Mouse (Mus musculus) layer of hippocampus, adult 2 months (tissue): ENCODE measurements around the gene Crebl2. TPM values are rescaled to one million over a fixed set of nuclear protein-coding genes. Genes with fewer than 3 reads are reported as not detected.

Experiments used
- DNase-seq, 2 experiments: peaks; one replicate each; pipeline ENCODE4 v3.0.0; 2022; ENCODE audit warnings: low spot score in 2 of 2
- H3K27ac ChIP-seq: fragments of 200-600 bp; 2 replicates; pipeline ENCODE4 v1.8.1; 2022
- H3K4me3 ChIP-seq: fragments of 200-600 bp; 2 replicates; pipeline ENCODE4 v1.8.1; 2022; ENCODE audit warnings: mild to moderate bottlenecking
- CTCF ChIP-seq: fragments of 200-600 bp; conservative IDR thresholded peaks from 2 replicates; pipeline ENCODE4 v1.8.1; 2022; ENCODE audit warnings: antibody characterized with exemption, mild to moderate bottlenecking, moderate library complexity
- total RNA-seq, 2 experiments: library from RNA; stranded (reverse); gene quantifications; 2 replicates each; pipeline ENCODE4 v1.2.3; 2021

The Crebl2 gene
- total RNA-seq, 2 experiments from 2014 or later, result 39.6 to 40.9 TPM

- peak overlapping the region; percentile 96 for H3K27ac ChIP-seq
- H3K4me3 ChIP-seq, result peak overlapping the region; percentile 79
- TF ChIP-seq CTCF, result no peak
- DNase-seq, result peak; percentile 50 to 78
These were observed 58.6 kb downstream of the Crebl2 start for GRCm38 (mm10) chr6:134888563-134889017.

GRCm38 (mm10) chr6:134889763-134890162 is 59.8 kb downstream of the Crebl2 start:
- Histone ChIP-seq H3K27ac (peak overlapping the region; percentile 96; the same call in 1 of the 2 replicates), H3K4me3 (no peak overlapping the region)
- TF ChIP-seq CTCF, result no peak
- DNase-seq, result no peak

GRCm38 (mm10) chr6:134890436-134890835 is 60.5 kb downstream of the Crebl2 start:
- Histone ChIP-seq H3K4me3 (no peak overlapping the region), H3K27ac (no peak overlapping the region)
- TF ChIP-seq CTCF, result no peak
- DNase-seq, result no peak

- TF ChIP-seq CTCF, result no peak
- Histone ChIP-seq H3K4me3 (peak overlapping the region; percentile 85), H3K27ac (peak overlapping the region; percentile 100; the same call in 1 of the 2 replicates)
- no peak for DNase-seq
These were observed 66.8 kb downstream of the Crebl2 start for GRCm38 (mm10) chr6:134896570-134897436.

- peak; percentile 93 to 98 for DNase-seq
- H3K27ac ChIP-seq, result peak overlapping the region; percentile 100
- H3K4me3 ChIP-seq, result peak overlapping the region; percentile 85
- no peak for TF ChIP-seq CTCF
These were observed 67.6 kb downstream of the Crebl2 start for GRCm38 (mm10) chr6:134897443-134898094.

- TF ChIP-seq CTCF, result peak; percentile 32
- peak; percentile 86 for DNase-seq
- H3K4me3 ChIP-seq, result peak within 1 kb of the TSS; percentile 85
- peak within 1 kb of the TSS; percentile 100 for H3K27ac ChIP-seq
These were observed 68.4 kb downstream of the Crebl2 start, which contains the start of gene Gpr19 for GRCm38 (mm10) chr6:134898095-134898965. Gene Gpr19, minus strand, starts transcription at chr6:134898578.

- no peak for DNase-seq
- no peak for TF ChIP-seq CTCF
- Histone ChIP-seq H3K4me3 (no peak overlapping the region), H3K27ac (no peak overlapping the region)
These were observed 73.4 kb downstream of the Crebl2 start for GRCm38 (mm10) chr6:134903368-134903767.

- no peak for TF ChIP-seq CTCF
- Histone ChIP-seq H3K4me3 (no peak overlapping the region), H3K27ac (no peak overlapping the region)
- no peak for DNase-seq
These were observed 74.2 kb downstream of the Crebl2 start for GRCm38 (mm10) chr6:134903891-134904884.

- no peak for TF ChIP-seq CTCF
- H3K4me3 ChIP-seq, result no peak overlapping the region
- DNase-seq, result no peak
- no peak overlapping the region for H3K27ac ChIP-seq
These were observed 75.9 kb downstream of the Crebl2 start for GRCm38 (mm10) chr6:134905811-134906210.

Other genes starting within 250 kb of the Crebl2 start
- gene Mansc1, start 197.7 kb upstream of the Crebl2 start, total RNA-seq, result 1 to 10 TPM; 9.1 TPM
- 10 to 100 TPM; 36.3 to 40.7 TPM for gene Borcs5, start 190.6 kb upstream of the Crebl2 start, total RNA-seq
- 1 to 10 TPM; 8.6 to 8.9 TPM for gene Dusp16, start 37.5 kb upstream of the Crebl2 start, total RNA-seq
- gene Gpr19, start 68.4 kb downstream of the Crebl2 start, total RNA-seq, result 10 to 100 TPM; 22.0 to 27.4 TPM
- gene Cdkn1b, start 90.2 kb downstream of the Crebl2 start, total RNA-seq, result 10 to 100 TPM; 47.2 to 48.0 TPM
- 1 to 10 TPM; 1.9 to 2.5 TPM for gene Apold1, start 151.6 kb downstream of the Crebl2 start, total RNA-seq
- 10 to 100 TPM; 58.9 to 60.5 TPM for gene Ddx47, start 181.5 kb downstream of the Crebl2 start, total RNA-seq
- gene Gprc5a, start 235.5 kb downstream of the Crebl2 start, total RNA-seq, result under 1 TPM in 1 of 2 experiments, not detected in 1; 0.41 TPM